Mouse (Mus musculus) left cerebral cortex, adult 18-20 months (tissue): ENCODE data around the gene Ano10. TPM values are rescaled to one million over a fixed set of nuclear protein-coding genes. Genes with fewer than 3 reads are reported as not detected.
A peak's percentile ranks its signal among the peaks of the same experiment; 100 is the strongest.
"Not testable (repeated sequence)": the region's sequence is repeated elsewhere in the genome, so short reads cannot be mapped to it uniquely, and the experiment has no call there.

ENCODE experiments used
- DNase-seq, 2 experiments: peaks; one replicate each; pipeline ENCODE4 v3.0.0; 2021 to 2022; ENCODE audit warnings: low spot score in 2 of 2, mixed read lengths in 1 of 2
- long read RNA-seq, 2 experiments: library from polyadenylated mRNA; stranded (forward); transcript quantifications; one replicate each; pipeline ENCODE4 v2.0.0; 2021
- total RNA-seq, 2 experiments: library from RNA; stranded (reverse); gene quantifications; 2 replicates each; pipeline ENCODE4 v1.2.3; 2021

Ano10 gene
- total RNA-seq: 10 to 100 TPM; 29.7 to 30.9 TPM
- long read RNA-seq, experiment 1, transcript Ano10-201 (13 exons, 2,653 nt): major isoform, 24 of 34 reads
- long read RNA-seq, experiment 1, partial matches to known transcripts: 2 of 34 reads
- long read RNA-seq, experiment 1, other reads (novel, unspliced or antisense): 8 of 34 reads
- long read RNA-seq, experiment 2, transcript Ano10-201 (13 exons, 2,653 nt): major isoform, 19 of 35 reads
- long read RNA-seq, experiment 2, partial matches to known transcripts: 5 of 35 reads
- long read RNA-seq, experiment 2, other reads (novel, unspliced or antisense): 11 of 35 reads

DNA sequence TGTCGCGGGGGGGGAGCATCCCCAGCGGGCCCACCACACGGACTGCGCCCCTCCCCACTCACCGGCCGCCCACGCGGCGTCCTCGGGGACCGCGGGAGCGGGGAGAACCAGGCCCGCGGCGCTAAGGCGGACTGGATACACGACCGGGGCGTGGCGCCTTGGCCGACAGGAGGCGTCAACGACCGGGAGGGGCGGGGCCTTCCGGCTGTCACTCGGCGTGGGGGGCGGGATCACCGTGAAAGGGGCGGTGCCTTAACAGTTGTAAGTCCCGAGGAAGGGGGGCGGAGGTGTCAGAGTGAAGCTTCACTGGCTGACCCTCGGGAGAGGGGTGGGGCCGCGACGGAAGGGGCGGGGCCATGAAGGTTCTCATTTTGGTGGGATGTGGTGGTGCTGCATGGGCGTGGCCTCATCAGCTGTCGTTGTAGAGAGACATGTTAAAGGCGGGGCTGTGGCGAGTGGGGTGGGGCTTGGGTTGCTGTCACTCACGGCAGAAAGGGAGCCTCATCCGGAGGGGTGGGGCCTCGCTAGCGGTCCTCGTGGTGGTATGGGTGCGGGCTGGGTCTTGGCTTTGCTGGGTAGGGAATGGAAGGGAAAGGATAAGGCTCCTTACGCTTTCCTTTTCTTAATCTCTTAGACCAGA is at the start of gene Ano10:
Gene Ano10 (minus strand): TSS at position 182 of the 640 bp plus-strand sequence.
- peak; percentile 92 to 95 for DNase-seq

DNA sequence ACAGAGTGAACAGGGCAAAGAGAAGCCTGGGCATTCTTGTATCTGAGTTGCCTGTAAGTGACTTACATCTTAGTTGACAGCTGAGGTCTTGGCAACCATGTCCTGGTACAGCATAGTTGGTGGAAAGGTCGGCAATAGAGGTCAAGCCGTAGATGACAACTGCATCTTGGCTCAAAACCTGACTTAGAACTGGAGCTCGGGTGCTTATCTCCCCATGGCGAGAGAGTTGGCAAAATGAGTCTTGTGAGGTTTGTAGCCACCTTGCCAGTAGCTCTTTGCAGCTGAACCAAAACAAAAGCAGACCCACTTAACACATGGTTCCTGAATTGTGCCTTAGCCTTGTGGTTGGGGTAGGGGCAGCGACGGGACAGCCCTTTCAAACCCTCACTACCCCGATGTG is 49.2 kb upstream of the Ano10 start:
- DNase-seq: no peak

DNA sequence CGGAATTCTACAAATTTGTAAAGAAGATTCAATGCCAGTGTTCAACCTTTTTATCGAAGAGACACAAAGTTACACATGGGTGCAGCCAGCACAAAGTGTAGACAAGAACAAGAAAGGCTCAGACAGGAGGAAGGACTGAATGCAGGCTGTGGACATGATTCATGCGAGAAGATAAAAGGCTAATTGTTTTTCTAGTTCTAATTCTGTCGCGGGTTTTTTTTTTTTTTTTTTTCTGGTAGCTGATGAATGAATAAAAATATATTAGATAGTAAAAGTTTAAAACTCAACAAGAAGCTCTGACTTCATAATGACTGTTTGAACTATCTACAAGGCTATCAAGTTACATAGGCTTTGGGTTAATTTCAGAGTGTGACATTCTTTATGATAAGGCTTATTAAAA is 45.7 kb upstream of the Ano10 start:
- DNase-seq: no peak

DNA sequence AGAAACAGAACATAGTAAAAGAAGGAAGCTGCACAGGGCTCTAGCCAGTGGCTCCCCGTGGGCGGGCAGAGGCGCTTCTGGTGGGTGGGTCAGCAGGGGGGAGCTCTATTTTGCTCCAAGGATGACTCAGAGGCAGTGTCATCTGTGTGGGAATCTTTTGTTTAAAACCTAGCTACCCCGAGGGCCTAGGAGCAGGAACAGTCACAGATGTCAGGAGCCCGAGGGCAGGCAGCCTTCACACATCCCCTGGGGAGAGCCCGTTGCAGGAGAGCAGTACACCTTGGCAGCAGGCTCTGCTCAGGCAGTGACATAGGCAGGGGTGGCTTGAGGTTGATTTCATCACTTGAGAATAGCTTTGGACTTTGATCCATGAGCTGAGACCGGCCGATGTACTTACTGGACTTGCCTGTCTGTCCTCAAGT is 43.3 kb upstream of the Ano10 start:
- DNase-seq: no peak

DNA sequence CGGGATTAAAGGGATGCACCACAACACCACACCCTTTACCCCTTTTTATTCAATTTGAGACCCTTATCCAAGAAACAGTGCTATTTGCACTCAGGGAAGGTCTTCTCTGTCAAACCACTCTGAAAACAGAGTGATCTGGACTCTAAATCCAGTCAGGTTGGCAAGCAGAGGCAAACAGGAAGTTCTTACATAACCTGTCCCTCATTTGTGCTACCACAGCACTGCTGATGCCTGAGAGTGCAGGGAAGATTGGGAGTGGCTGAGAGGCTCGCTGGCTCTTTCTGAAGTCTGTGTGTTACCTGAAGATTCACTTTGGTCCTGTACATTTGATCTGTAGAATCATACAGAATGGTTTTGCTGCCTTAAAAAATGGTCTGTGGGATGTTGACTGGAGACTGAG is 42.5 kb upstream of the Ano10 start:
- no peak for DNase-seq

DNA sequence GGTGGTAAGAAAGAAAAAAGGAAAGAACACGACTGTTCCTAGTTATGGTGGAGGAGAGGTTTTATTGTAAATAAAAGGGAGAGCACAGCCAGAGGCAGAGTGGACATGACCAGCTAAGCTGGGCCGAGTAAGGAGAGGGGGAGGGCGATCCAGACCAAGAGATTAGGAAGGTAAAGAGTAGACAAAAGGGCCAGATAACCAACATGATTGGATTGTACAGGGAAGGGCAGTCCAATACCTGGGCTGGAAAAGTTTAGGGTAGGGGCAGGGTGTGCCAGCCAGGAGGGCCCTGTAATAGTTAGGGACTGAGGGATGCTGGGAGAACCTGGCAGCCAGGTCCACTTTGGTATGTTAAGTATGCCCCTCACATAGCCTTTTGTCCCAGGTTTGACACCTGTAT is 34.0 kb upstream of the Ano10 start:
- DNase-seq: no peak

DNA sequence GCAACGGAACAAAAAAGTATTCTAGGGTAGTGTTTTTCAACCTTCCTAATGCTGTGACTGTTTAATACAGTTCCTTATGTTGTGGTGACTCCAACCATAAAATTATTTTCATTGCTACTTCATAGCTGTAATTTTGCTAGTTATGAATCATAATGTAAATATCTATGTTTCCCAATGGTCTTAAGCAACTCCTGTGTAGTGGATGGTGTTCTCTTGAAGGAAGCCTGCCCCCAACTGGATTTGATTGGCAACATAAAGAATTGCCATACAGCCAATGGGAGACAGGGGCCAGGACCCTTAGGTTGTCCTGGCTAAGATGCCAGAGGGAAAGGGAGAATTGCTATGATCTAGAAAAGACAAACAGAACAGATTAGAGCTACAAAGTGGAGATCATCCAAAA is 31.8 kb upstream of the Ano10 start:
- no peak for DNase-seq

DNA sequence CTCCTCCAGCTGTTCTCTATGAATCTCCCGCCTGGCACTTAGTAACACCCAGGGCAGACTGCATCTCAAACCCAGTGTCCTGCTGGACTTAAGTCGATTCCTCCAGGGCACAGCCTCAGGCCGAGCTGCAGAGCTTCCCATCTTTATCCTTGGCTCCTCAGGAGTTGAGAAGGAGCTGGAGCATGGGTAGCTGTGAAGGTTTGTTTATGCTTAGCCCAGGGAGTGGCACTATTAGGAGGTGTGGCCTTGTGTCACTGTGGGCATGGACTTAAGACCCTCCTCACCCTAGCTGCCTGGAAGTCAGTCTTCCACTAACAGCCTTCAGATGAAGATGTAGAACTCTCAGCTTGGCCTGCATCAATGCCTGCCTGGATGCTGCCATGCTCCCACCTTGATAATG is 28.1 kb upstream of the Ano10 start:
- no peak for DNase-seq

DNA sequence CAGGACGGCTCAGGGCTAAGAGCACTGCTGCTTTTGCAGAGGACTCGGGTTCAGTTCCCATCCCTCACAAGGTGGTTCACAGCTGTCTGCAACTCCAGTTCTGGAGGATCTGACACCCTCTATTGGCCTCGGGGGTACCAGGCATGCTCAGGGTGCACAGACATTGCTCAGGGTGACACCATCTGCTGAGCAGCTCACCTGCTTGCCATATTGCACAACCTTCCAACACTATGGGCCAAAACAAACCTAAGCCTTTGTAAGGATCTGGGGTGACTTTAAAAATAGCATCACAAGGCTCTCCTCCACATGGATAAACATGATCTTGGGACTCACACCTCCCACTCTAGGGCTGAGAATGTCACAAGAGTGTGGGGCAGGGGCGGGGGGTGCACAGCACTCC is 26.4 kb upstream of the Ano10 start:
- DNase-seq: no peak

DNA sequence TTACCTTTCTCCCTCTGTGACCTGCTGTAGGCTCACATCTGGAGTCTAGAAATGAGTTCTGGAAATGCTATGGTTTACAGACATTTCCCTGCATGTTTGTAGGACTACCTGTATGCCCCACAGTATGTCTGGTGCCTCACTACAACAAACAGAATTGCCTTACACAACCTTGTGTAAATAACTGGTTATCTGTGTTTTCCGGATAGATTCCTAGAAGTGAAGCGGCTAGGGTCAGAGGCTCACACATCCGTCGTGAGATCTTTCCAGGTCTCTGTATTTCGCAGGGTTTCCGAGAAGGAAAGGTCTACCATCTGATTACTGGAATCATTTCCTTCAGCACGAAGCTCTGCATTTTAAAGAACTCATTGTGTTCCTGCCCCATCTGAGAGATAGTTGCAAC is 22.3 kb upstream of the Ano10 start:
- no peak for DNase-seq

DNA sequence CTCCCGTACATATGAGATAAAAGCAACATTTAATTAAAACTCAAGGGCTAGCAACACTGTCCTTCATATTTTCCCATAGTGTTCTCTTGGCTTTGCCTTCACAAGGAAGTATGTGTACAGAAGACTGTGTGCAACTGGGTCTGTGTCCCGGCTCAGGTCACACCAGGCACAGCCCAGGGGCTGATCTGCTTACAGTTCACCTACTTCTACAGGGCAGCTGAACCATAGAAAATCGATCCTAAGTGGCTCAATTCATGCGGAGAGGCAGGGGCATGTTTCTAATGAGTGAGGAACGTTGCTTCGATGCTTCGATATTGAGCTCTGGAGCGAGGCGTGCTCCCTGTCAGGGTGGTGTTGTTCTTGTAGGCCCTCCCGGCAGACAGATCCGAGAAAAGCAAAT is 21.3 kb upstream of the Ano10 start:
- DNase-seq: no peak

DNA sequence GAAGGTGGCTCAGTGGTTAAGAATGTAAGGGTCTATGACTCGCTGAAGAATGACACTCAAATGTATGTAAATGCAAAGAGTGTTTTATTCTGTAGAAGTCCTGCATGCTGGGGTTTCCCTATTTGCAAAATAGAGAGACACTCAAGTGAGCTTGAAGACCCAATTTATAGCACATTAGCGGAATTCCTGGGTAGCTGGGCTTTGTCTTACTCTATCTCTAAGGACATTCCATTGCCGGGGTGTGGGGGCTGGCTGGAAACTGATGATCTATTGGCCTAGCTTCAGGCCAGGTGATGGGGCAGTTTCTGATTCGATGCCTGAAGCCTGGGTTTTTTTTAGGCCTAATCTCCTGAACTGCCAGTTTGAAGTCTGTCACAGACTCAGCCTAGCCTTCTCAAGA is 20.7 kb upstream of the Ano10 start:
- DNase-seq: no peak

DNA sequence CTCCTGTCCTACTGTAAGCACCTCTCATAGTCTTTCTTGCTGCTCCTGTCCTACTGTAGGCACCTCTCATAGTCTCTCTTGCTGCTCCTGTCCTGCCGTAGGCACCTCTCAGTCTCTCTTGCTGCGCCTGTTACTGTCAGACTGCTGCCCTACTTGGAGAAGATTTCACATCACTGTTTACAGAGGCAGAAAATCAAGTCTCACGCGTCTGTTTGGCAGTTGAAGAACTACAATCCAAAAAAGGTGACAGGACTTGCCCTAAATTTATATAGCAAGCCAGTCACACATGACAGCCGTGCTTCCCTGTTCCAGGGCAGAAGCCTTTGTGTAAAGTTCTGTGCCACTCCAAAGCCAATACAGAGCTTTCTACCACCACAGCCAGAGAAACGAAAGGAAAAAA is 20.2 kb upstream of the Ano10 start:
- DNase-seq: no peak

DNA sequence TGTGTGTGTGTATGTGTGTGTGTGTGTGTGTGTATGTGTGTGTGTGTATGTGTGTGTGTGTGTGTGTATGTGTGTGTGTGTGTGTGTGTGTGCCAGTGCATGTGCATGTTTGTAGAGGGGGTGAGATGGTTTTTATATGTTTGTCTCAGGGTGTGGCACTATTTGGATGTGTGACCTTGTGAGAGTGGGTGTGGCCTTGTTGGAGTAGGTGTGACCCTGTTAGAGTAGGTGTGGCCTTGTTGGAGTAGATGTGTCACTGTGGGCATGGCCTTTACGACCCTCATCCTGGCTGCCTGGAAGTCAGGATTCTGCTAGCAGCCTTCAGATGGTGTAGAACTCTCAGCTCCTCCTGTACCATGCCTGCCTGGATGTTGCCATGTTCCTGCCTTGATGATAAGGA is 18.9 kb upstream of the Ano10 start:
- DNase-seq: not testable (repeated sequence)

DNA sequence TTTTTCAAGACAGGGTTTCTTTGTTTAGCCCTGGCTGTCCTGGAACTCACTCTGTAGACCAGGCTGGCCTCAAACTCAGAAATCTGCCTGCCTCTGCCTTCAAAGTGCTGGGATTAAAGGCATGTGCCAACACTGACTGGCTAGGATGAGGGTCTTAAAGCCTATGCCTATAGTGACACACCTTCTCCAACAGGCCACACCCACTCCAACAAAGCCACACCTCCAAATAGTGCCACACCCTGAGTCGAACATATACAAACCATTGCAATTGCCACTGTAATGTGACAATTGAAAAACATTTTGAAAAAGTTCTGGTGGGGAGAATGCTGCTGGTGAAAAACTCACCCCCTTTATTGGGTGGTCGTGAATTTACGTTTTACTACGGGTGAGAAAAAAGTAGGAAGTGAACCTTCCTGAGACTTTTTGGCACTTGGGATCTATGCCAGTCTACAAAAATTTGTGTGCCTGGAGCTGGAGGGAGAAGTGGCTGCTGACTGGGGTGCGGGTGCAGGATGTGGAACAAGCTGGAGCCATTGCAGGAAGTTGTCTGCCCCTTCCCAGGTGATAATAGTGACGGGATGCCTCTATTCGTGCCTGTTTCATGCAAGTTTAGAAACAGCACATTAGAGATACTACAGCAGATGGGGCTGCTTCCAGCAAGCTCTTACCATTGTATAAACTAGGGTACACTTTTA is 18.2 kb upstream of the Ano10 start:
- DNase-seq: no peak

DNA sequence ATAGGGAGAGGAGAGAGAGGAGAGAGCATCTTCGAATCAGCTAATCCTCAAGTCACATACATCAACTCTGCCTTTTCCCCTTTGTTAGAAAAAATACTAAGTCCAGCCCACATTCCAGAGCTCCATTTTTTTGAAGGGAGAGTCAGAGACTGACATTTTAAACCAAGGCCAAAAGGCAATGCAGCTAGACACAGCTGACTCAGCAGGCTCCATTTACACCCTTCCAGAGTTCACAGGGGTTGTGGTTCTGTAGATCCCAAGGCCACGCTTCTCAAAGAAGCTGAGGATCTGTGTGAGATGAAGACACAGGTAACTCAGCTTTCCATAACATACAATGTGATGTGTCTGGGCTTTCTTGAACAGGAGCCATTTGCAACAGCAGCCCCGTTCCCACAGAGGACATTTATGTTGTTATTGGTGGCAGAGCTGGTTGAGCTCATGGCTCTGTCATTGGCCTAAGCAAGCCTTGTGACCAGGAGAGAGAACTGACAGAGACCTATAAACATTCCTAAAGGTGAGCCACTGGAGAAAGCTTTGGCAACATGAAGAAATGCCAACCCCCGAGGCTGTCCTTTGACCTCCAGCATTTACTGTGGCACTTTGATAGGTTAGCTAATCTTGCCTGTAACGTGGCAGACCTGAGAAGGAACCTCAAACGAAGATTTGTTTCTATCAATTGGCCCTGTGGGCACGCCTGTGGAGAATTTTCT is 17.0 kb upstream of the Ano10 start:
- no peak for DNase-seq

DNA sequence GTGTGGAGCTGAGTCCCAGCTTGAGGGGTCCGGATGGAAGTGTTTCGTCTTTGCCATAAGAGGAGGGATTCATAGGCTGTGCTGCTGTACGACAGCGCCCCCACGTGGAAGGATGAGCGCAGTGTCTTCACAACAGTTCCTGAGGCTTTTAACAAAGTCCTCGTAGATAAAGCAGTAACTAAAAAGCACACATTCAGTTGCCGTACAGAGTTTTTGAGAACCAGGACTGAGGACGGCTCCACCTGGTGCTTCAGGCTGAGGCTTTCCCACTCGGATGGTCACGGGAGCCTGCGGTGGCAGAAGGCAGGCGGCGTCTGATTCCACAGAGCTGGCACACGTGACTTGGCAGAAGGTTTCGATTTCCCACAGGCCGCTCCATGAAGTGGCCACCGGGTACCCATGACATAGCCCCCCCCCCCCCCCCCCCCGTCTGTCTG is 16.4 kb upstream of the Ano10 start:
- peak; percentile 85 to 89 for DNase-seq

DNA sequence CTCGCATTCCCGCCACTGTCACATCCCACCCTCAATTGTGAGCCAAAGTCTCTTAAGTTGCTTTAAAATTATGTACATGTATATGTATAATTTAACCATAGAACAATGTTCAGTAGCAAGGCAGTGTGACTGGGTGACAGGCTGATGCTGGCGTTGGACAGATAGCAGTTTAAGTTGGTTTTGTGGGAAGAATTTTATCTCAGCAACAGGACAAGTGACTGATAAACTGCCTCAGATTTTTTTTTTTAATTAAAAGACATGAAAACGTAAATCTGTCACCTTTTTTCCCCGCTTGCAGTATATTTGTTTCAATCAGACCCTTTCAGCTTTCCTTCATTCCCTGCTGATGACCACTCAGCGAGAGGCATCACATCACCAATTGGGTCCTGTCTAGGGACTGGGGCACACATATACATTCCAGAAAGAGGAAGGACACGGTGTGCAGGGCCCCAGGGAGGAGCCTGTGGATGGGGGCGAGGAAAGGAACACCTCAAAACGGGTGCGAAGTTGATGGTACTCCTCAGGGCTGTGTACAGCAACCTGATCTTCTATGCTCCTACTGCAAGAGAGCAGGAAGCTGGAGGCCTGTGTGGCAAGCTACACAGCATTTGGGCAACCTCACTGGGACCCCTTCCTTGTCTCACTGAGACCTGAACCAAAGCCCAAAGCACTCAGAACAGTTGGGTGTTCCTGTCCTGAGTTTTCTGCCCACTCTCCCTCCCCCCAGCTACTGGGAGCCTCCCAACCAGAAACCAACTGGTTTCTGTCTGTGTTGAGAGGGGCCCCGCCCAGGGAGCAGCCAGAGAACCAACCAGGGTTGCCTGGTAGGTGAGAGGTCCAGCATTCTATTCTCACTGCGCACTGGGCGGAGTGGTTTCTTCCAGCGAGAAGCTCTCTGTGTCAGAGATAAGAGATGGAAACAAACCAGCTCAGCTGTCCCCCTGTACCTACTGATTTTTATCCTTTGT is 15.1 kb upstream of the Ano10 start:
- DNase-seq: no peak

DNA sequence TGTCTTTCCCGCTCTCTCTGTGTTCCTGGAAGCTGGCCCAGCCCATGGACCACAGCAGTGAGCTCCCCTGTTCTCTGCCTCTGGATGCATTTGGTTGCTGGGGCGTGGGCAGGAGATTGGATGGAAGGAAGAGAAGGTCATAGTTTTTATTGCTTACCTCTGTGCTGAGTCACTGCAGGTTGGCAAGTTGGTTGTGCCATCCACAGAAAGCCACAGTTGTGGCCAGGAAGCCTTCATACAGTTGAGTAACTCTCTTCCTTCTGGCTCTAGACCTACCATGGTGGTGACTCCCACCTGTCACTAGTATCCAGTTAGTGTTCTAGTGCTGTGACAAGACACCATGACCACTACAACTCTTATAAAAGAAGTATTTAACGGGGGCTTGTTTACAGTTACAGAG is 11.1 kb upstream of the Ano10 start:
- DNase-seq: no peak

DNA sequence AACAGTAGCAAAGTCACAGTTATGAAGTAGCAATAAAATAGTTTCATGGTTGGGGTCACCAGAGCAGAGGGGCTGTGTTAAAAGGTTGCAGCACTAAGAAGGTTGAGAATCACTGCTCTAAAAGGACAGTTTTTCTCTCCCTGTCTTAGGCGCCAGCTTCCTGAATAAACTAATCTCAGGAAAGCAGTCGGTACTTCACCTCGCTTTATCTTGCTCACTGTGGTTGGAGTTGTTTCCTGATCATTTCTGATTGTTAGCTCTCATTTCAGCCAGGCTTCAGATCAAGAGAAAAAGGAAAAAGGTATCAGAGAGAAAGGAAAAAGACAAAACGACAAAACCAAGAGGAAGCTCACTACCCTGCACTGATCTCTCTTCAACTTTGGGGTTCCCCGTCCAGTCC is 1.9 kb upstream of the Ano10 start:
- DNase-seq: no peak

DNA sequence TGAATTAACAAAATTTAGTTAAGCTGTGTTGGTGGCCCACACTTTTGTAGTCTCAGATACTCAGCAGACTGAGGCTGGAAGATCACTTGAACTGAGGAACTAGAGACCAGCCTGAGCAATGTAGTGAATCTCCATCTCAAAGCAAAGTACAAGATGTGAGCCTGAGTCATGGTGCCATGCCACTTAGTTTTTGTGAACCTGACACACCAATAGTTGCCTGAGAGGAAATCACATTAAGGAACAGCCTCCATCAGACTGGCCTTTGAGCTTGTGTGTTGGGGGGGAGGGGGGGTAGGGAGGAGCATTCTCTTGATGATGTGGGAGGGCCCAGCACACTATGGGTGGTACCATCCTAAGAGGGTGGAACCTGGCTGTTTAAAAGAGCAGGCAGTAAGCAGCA is 1.2 kb upstream of the Ano10 start:
- no peak for DNase-seq
